ENCODE assay signal across 9 mouse cellular contexts in genomic region chr1:155722185-155722584, GRCm38 (mm10). TPM values are rescaled to one million over a fixed set of nuclear protein-coding genes. Genes with fewer than 3 reads are reported as not detected.
DNase-seq lines count a peak whose midpoint lies in the region; ATAC-seq and TF ChIP-seq lines count a peak whose summit lies in the region.
"Had no signal": no experiment of that assay in that cellular context is flagged by ENCODE, and none has a peak within 500 bp of the region (broad histone marks: within the 10 kb centered on the region; RNA-seq: fewer than 3 reads in every experiment).

No protein-coding gene starts in this region.

- H3K4me1 ChIP-seq in hindbrain, embryonic 11.5 days (replicated peaks; ENCODE audit: control insufficient read depth, insufficient read depth, low read length), result peaks cover 3% of the 10 kb centered on the region; the same call in 1 of the 2 replicates
- H3K4me1 ChIP-seq in liver, postnatal 0 days (ENCODE audit: insufficient read depth), result no peaks in the 10 kb centered on the region

- WGBS in hindbrain, embryonic 11.5 days, result 2% methylated on average over 13 of the region's 13 CpGs
- WGBS in liver, postnatal 0 days (ENCODE audit: insufficient replicate concordance), result under 1% methylated on average over 13 of the region's 13 CpGs

- peaks cover 35% of the 10 kb centered on the region for H3K27me3 ChIP-seq in hindbrain, embryonic 11.5 days (ENCODE audit: control insufficient read depth, insufficient read depth, low read length)
- peaks cover 11% of the 10 kb centered on the region; the same call in 1 of the 2 replicates for H3K27me3 ChIP-seq in liver, postnatal 0 days (ENCODE audit: insufficient read depth, low read length)

- H3K27ac ChIP-seq in hindbrain, embryonic 11.5 days (ENCODE audit: low read depth, low read length), result no peak overlapping the region
- H3K27ac ChIP-seq in liver, postnatal 0 days (ENCODE audit: low read depth), result no peak overlapping the region
- H3K27ac ChIP-seq: macrophage had no signal

- no peak overlapping the region for H3K9ac ChIP-seq in hindbrain, embryonic 11.5 days (ENCODE audit: low read depth, low read length)
- no peak overlapping the region for H3K9ac ChIP-seq in liver, postnatal 0 days (replicated peaks)

- H3K36me3 ChIP-seq in hindbrain, embryonic 11.5 days (ENCODE audit: control insufficient read depth, insufficient read depth, low read length), result no peaks in the 10 kb centered on the region
- H3K36me3 ChIP-seq in liver, postnatal 0 days (replicated peaks; ENCODE audit: insufficient read depth, low read length), result no peaks in the 10 kb centered on the region

- no peak for TF ChIP-seq EP300 in liver, postnatal 0 days (IDR thresholded peaks at IDR 0.05; ENCODE audit: low read depth)

- no peak for TF ChIP-seq CTCF in liver, postnatal 0 days (IDR thresholded peaks at IDR 0.05; ENCODE audit: low read depth)

- peak; percentile 80 for DNase-seq in retina, postnatal 1 day
- DNase-seq in retina, embryonic 14.5 days (ENCODE audit: low spot score), result no peak
- DNase-seq in embryo, embryonic 11.5 days (ENCODE audit: low read depth, low spot score), result peak; percentile 63
- DNase-seq in hindbrain, embryonic 11.5 days (ENCODE audit: low spot score), result peak; percentile 74
- peak; percentile 74 for DNase-seq in liver, postnatal 0 days
- peak; percentile 19 for DNase-seq in ovary, postnatal 10 days (ENCODE audit: low spot score)
- DNase-seq in cerebellum, adult 11 months, result no peak
- DNase-seq in cerebellum, adult 11-12 months, result no peak

- H3K9me3 ChIP-seq in hindbrain, embryonic 11.5 days (ENCODE audit: control insufficient read depth, low read length), result no peaks in the 10 kb centered on the region
- H3K9me3 ChIP-seq in liver, postnatal 0 days (ENCODE audit: low read length), result no peaks in the 10 kb centered on the region

- no peak overlapping the region for H3K4me3 ChIP-seq in hindbrain, embryonic 11.5 days (ENCODE audit: low read depth, low read length)
- no peak overlapping the region for H3K4me3 ChIP-seq in liver, postnatal 0 days (ENCODE audit: low read depth, low read length)

- ATAC-seq in hindbrain, embryonic 11.5 days (ENCODE audit: low FRiP score), result peak; percentile 23; the same call in 1 of the 2 replicates
- no peak for ATAC-seq in liver, postnatal 0 days

- no peak overlapping the region for H3K4me2 ChIP-seq in hindbrain, embryonic 11.5 days (replicated peaks; ENCODE audit: low read depth, low read length)
- H3K4me2 ChIP-seq in liver, postnatal 0 days (ENCODE audit: low read depth, low read length), result no peak overlapping the region; the same call in 1 of the 2 replicates

RNA-seq across cellular contexts. Expression of gene Lhx4, which starts 29.3 kb away (rescaled TPM):
- 5.1 and 7.9 TPM in 2 replicates for polyA plus RNA-seq in hindbrain, embryonic 11.5 days (2014; fragmentation: Nextera tagmentation; extraction: Ambion mirVana)
- polyA plus RNA-seq in liver, postnatal 0 days (2015; fragmentation: Nextera tagmentation; extraction: Ambion mirVana), result not detected in 2 replicates
- polyA plus RNA-seq: macrophage had no signal

Comparison
In these comparisons a context has a peak if more than half of its experiments do, and no peak if none do; other contexts are left out.
1. DNase-seq: peak in retina, postnatal 1 day (single experiment), embryo, embryonic 11.5 days (single experiment), hindbrain, embryonic 11.5 days (single experiment), liver, postnatal 0 days (single experiment) and ovary, postnatal 10 days (single experiment); none in retina, embryonic 14.5 days (single experiment), cerebellum, adult 11 months (single experiment) and cerebellum, adult 11-12 months (single experiment).